Mouse (Mus musculus) granulocyte monocyte progenitor cell, adult 5-6 weeks (primary cell): ENCODE data around the gene Mfsd6. TPM values are rescaled to one million over a fixed set of nuclear protein-coding genes. Genes with fewer than 3 reads are reported as not detected.
"Not testable (repeated sequence)": the region's sequence is repeated elsewhere in the genome, so short reads cannot be mapped to it uniquely, and the experiment has no call there.

Source experiments
- ATAC-seq: replicated peaks from 2 replicates; pipeline ENCODE4 v1.8.0; 2016; ENCODE audit warnings: mild to moderate bottlenecking, moderate TSS enrichment, inconsistent platforms; ENCODE audit not compliant: poor library complexity, severe bottlenecking
- total RNA-seq, 2 experiments: library from RNA; stranded (forward) in 1 of 2; stranded (reverse) in 1 of 2; fragments of 200-712, 200-1000 nt in 1 of 2; fragments of >200 nt in 1 of 2; fragmentation: Nextera tagmentation in 1 of 2; gene quantifications; 2 replicates each; pipeline ENCODE4 v1.2.3; 2014 to 2017

The Mfsd6 gene
- total RNA-seq, 2 experiments from 2014 or later = 1.4 to 3.9 TPM

DNA sequence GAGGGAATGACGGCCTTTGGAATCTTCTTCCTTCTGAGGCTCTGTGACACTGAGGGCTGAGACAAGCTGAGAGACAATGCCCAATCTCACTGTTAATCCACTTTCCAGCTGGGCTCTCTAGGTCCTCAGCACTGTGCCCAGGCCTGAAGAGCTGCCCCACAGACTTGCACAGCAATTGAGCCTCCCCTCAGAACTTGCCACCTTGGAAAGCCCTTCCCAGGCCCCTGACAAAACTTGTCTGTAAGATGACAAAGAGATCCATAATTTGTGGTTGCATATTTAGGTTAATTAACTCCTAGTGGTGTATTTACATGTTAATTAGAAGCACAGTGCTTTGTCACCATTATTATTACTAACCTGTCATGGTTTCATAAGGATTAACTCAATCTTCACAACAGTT, 12.8 kb downstream of the Mfsd6 start:
- ATAC-seq = no peak

DNA sequence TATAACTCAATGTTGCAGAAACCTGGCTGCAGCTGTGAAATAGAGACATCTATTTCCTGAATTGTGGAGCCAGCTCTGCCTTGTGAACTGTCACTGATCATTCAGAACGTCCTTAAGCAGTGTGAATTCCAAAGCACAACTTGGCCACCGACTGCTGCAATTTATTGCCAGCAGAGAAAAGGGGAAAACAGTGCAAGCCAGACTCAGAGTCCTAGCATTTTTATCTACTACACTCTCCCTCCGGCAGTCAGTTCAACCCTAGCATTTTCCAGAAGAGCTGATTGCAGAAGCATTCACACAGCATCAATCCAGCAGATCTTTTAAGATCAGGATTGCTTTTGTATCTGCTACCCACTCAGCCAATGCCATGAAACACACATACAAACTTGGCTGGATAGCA, 13.2 kb downstream of the Mfsd6 start:
- no peak for ATAC-seq

DNA sequence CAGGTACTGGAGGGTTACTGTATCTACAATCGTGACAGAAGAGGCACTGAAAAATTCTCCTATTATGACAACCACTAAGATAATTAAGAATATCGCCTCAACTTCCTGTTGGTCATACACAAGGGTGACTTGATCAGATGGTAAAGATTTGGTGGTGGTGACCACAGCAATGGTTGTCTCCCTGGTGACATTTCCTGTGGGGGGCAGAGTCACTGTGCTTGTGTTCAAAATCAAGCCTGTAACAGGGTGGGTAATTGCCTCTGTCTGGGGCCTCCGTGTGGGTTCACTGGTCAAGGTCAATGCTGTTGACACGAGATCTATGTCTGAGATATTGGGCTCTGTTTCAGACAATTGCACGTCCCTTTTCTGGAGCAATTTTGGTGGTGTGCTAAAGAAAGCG, 18.5 kb downstream of the Mfsd6 start:
- peak; percentile 86 for ATAC-seq

DNA sequence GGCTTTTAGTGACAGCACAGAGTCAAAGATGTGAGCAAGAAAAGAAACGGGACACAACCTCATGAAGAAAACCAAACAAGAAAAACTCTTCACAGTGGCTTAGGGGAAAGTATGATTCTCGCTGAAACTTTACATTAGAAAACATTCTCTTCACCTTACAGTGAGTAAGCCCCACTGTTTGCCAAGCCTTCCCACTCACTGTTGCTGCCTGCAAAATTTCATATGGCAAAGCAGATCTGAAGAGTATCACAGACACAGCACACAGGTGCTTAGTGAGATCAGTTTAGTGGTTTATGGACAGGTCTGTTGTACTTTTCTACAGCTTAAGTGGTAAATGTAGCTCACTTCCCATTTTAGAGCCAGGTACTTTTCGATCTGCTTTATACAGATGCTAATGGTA, 20.2 kb downstream of the Mfsd6 start:
- ATAC-seq = no peak

DNA sequence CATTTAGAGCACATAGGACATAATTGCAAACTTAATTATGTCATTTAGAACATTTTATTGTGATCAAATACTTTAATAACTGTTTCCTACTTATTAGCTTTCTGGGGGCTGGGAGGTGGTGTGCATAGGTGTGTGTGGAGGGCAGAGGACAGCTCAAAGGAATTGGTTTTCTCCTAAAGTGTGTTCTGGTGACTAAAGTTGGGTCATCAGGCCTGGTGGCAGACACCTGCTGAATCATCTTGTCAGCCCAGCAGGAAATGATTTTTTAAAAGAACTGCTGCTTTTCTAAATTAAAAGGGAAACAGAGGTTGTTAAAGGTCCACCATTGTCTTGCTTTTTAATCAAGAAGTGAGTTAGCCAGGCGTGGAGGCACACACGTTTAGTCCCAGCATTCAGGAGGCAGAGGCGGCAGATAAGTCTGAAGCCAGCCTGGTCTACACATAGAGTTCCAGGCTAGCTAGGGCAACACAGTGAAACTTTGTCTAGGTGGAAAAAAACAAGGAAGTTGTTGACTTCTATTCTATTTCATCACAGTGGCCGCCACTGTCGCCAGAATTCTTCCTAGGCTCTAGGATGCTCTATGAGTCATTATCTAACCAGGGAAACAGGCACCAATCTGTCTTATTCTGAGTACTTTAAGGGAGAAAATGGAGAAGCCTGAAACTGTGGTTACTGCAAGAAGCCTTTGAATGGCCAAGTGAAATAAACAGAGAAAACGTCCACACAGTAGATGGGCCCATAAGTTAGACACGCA, 24.3 kb downstream of the Mfsd6 start:
- ATAC-seq = peak; percentile 95

DNA sequence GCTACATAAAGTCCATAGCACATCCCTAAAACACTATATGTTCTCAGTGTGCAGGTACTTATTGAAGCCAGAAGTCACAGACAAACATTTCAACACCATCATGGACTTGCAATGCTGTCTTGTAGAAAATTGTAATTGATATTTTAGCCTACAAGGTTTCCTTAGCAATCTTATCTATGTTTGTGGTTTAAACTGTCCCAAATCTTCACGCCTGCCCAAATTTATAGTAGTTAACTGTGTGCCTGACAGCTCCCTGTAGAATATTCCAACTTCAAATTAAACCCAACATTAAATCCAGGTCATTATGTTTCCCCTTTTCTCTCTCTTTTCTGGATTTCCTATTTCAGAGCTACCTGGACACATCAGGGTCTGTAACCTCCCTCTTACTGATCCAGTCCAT, 25.3 kb downstream of the Mfsd6 start:
- ATAC-seq = no peak

DNA sequence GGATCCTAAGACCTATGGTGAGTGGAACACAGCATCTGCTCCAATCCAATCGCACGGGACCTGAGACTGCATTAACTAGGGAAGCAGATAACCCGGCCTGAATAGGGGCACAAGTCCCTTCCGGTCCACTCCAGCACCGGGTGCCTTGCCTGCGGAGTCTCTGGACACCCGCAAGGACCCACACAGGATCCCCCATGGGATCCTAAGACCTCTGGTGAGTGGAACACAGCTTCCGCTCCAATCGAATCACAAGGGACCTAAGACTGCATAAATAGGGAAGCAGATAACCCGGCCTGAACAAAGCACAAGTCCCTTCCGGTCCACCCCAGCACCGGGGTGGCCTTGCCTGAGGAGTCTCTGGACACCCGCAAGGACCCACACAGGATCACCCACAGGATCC, 32.8 kb downstream of the Mfsd6 start:
- not testable (repeated sequence) for ATAC-seq

DNA sequence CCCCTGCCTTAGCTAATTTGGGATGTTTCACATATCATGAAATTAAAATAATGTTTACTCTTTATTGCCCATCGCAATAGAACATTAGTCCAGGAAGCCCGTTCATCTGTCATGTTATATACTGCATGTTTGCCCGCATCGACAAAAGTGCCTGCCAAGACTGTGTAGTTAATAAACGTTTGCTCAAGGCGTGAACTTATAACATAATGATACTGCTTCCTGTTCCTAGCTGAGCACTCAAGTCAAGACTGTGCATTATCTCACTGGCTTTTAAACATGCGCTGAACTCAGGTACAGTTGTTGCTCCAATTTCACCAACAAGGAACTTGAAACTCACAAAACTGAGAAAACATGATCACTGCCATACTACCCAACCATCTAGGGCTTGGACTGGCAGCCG, 39.6 kb downstream of the Mfsd6 start:
- ATAC-seq = no peak

DNA sequence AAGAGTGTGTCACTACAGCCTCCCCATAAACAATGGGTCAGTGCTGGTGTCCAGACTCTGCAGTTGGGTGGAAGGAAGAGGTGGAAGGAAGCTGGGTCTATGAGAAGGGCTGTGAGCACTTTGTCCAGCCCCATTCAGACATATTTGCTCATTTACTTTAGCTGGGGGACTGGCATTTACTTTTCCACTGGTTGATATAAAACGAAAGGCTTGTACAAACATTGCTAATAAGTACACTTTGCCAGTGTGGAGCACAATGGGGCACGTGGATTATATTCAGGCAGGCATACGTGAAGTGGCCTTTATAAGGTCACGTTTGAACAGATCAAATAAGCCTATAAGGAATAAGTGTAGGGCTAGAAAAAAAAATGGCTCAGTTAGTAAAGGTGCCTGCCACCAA, 43.7 kb downstream of the Mfsd6 start:
- ATAC-seq = no peak

DNA sequence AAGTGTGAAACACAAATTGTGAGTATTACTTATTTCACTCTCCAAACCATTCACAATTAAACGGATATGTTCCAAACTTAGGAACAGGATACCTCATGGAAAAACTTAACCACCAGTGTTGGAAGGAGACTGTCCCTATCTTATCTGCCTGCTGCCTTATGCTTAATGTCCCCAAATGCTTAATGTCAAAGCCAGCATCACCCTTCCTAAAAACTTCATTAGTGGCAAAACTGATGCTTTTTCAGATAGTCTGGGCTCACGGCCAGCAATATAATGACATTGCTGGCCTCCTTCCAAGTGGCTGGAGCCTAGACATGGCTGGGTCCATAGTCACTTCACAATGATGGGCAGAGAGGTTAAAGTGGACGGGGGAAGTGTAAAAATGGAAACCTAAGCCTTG, 50.6 kb downstream of the Mfsd6 start:
- ATAC-seq = no peak

DNA sequence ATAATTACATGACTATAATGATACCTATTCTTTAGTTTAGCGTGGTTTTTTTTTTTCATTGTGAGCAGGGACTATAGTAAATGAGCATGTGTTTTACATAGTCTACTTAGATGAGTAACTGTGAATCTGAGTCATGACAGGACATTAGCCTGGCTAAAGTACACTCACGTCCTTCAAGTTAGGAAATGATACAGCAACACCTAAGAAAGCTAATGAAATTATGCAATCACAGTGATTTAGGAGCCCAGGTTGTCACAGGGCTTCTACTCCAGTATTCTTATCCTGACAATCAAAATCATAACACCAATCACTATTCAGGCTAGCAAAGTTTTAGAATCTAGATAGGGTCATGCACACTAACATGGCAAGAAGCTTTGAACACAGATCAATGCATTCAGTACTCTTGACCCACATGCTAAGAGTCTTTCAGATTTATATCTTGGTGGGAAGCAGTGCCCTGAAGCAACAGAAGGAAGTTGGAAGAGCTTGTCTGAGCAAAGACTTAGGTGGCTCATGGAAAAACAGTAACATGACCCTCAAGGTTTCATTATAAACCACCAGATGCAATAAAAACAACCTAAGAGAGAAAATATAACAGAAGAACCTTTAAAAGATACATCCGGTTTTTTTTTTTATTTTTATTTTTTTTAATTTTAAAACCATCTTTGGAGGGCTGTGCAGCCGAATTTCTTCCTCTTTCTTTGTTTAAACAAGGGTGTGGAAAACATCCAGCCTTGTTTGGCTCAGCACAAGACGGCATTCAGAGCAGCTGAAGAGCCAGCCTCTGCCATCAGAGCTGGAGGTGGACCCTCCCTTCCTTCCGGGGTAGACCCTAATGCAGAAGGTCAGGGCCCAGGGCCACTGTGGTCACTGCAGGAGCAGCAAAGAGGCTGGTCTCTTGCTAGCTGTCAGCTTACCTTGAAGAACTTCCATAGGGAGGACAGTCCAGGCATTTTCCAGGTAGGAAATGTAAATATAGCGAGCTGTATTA, 51.4 kb downstream of the Mfsd6 start:
- 0 out of 2 replicates have a peak, but pooled peaks have one; percentile 22 for ATAC-seq

DNA sequence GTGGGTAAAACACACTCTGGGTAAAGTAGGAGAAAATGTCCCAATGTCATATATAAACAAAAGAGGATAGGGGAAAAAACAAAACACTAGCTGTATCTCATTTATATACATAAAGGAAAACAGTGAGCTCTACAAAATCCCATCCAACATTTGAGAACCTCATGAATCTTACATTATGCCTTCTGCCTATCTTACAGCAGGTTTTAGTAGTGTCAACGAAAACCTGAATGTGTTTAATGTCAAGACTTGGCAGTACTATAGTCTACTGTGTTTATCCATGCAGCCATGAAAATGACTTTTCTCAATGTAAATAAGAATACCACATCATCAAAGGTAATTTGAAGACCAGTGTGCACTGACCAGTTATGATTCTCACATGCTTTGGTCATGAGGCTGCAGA, 57.3 kb downstream of the Mfsd6 start:
- no peak for ATAC-seq

DNA sequence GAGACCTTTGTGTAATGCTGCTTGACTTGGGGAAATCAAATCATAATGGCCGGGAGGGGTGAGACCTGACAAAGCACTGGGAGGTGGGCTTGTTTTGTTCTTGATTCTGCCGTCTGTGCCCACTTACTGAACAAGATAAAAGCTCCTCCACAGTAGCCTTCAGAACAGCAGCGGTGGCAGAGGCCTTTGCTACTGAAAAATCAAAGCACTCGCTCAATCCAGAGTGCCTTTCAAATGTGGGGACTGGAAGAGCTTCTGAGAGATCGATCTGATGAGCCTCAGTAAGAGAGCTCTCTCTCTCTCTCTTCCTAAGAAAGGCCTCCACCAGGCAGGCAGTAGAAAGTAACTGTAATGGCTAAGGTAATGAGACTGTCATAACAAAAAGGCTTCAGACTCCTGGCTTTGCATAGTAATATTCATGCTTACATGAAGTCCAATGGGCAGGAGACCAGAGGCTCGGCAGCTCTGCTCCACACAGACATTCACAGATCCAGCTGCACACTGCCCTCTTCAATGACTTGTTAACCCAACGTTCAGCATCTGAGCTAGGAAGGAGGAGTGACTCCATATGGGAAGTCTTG, 58.4 kb downstream of the Mfsd6 start:
- no peak for ATAC-seq

DNA sequence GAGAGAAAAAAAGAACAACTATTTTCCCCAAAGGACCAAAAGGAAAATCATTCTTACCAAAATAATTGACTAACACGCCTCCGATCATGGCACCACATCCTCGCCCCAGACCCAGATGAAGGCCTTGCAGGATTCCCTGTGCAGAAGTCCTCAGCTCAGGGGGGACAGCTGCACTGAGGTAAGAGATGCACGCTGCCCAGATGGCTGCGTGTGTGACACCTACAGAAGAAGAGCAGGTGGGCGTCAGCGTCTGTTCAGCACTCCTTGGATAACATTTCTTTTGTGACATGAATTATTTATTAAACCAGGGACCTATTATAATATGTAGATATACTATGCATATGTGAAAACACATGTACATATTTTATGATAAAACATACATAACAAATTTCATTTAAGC, 64.0 kb downstream of the Mfsd6 start:
- no peak for ATAC-seq

DNA sequence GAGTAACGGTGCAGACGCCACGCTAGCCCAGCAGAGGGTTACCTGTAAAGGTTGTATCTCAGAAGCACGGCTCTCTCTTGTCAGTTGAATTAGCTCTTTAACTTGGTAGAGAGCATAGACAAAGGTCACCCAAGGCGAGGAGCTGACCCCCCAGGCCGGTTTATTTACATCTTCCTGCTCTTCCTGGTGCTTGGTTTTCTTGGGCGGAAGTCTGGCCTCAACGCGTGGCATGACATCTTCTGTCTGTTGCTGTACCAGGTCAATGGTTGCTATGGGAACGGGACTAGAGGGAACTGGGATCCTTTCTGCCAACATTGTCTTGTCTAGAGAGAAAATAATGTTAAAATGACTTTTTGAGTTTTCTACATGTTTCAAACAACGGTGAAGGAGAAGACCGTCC, 66.5 kb downstream of the Mfsd6 start:
- no peak for ATAC-seq

DNA sequence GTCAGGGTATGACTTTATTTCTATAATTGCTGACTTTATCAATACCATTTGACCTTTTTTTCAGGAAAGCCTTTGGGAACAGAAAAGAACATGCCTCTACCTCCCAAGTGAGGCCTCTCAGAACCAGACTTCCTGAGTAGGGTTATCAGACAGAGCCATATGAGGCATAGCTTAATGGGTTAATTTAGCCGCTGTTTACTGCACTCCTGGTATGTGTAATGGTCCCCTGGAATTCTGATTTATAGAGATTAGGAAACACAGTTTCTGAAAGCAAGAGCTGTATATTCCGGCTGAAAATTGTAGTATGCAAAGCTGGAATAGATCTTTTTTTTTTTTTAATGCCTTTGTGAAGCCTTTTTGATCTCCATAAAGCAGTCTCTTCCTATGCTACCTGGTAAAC, 67.0 kb downstream of the Mfsd6 start:
- no peak for ATAC-seq

DNA sequence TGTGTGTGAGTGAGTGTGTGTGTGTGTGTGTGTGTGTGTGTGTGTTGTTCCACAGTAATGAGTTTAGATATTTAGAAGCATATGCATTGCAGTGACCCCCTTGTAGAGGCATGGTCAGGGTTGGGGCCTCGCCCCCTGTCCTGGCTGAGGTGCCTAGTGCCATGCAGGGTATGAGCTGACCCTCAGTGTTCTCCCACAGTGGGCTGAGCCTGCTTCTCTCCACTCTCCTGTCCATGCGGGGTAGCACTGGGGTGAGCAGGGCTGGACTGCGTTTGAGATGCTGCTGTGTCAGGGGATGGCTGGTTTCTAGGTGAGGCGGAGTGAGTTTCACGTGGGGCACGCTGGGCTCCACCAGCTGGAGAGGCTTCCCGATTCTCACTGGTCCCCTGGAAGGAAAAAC, 69.1 kb downstream of the Mfsd6 start:
- no peak for ATAC-seq

DNA sequence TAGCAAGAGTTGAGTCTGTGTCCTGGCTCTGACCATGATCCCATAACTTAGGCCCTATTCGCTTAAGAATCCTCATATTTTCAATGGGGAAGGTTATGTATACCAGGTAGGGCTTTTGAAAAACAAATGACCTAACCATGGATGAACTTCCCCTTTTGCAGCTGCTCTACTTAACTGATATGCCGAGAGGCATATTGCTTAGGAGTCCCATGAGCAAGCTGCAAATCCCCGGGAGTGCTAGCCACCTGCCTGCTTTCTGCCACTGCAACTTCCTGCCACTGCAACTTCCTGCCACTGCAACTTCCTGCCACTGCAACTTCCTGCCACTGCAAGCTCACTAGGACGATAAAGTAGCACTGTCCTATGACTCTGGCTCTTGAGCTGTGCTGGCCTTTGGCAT, 72.1 kb downstream of the Mfsd6 start:
- ATAC-seq = peak; percentile 92

DNA sequence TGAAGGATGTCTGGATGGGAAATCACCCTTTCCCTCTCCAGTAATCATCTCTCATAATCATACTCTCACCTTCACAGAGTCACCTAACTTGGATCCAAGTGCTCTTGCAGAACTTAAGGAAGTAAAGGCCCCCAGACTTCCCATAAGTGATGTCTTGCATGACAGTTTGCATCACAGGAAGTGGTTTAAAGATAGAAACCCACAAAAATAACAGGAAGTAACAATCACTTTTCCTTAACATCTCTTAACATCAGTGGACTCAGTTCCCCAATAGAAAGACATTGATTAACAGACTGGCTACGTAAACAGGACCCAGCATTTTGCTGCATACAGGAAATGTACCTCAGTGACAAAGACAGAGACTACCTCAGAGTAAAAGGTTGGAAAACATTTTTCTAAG, 73.9 kb downstream of the Mfsd6 start:
- peak; percentile 81 for ATAC-seq

DNA sequence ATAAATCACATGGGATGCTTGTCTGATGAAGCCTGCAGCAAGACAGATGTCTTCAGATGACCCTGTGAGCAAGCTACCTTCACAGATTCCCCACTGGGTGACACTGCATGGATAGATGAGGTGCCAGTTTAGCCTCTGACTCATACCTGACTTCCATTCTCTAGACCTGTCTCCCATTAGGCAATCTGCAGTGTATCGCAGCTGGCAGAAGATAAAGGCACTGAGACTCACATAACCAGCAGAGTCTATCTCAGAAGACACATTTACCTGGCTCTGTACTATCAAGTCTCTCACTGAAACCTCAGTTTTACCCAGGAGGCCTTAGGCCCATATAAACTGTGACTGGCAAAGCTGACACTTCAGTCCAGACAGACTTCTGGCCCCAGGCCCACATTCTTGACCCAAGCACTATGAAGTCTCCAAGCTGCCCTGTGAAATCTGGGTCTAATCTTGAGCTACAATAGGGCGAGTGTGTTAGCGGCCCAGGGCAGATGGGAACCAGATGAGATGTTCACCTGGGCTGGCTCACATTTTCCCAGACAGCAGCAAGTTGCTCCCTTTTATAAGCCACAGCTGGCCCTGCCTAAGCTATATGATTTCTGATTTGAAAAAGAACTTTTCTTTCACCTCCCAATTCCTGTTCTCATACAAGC, 74.5 kb downstream of the Mfsd6 start:
- ATAC-seq = no peak

DNA sequence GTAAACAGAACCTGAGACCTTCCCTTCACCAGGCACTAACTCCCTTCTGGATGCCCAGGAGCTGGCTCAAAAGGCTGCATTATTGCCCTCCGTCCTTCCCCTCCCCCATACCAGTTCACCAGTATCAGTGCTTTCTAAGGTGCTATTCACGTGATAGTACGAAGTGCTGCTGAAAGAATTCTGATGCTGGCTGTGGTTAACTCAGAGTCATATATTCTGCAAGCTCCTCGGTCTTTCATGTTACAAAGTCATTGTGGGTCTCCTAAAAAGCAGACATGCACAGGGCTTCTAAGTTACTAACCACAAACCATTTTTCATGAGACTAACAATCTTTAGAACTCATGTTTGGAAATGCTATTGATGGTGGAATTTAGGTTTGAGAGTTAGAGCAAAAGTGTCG, 77.2 kb downstream of the Mfsd6 start:
- no peak for ATAC-seq
